26 mouse cellular contexts compared by ENCODE assay signal in genomic region chr12:25272114-25272751, GRCm38 (mm10).
DNase-seq lines count a peak whose midpoint lies in the region; ATAC-seq and TF ChIP-seq lines count a peak whose summit lies in the region.
"Had no signal": no experiment of that assay in that cellular context is flagged by ENCODE, and none has a peak within 500 bp of the region (broad histone marks: within the 10 kb centered on the region; RNA-seq: fewer than 3 reads in every experiment).

No protein-coding gene starts in this region.

- no peak overlapping the region for H3K4me2 ChIP-seq in hindbrain, embryonic 15.5 days
- no peak overlapping the region for H3K4me2 ChIP-seq in hindbrain, embryonic 14.5 days (replicated peaks)
- no peak overlapping the region for H3K4me2 ChIP-seq in liver, postnatal 0 days (ENCODE audit: low read depth, low read length)
- no peak overlapping the region for H3K4me2 ChIP-seq in liver, embryonic 12.5 days
- no peak overlapping the region for H3K4me2 ChIP-seq in intestine, embryonic 14.5 days (ENCODE audit: low read length)
- H3K4me2 ChIP-seq: embryonic facial prominence, embryonic 13.5 days; heart, embryonic 11.5 days; liver, embryonic 11.5 days; lung, embryonic 14.5 days had no signal

- H3K9me3 ChIP-seq in hindbrain, embryonic 15.5 days: no peaks in the 10 kb centered on the region
- no peaks in the 10 kb centered on the region for H3K9me3 ChIP-seq in hindbrain, embryonic 14.5 days (ENCODE audit: control insufficient read depth, low read length)
- H3K9me3 ChIP-seq in liver, postnatal 0 days (ENCODE audit: low read length): no peaks in the 10 kb centered on the region
- H3K9me3 ChIP-seq in liver, embryonic 12.5 days (replicated peaks): no peaks in the 10 kb centered on the region
- H3K9me3 ChIP-seq in intestine, embryonic 14.5 days (ENCODE audit: control insufficient read depth, low read length): no peaks in the 10 kb centered on the region
- H3K9me3 ChIP-seq: embryonic facial prominence, embryonic 13.5 days; midbrain, embryonic 10.5 days had no signal

- H3K4me3 ChIP-seq in hindbrain, embryonic 15.5 days: no peak overlapping the region
- no peak overlapping the region for H3K4me3 ChIP-seq in hindbrain, embryonic 14.5 days (replicated peaks; ENCODE audit: low read length)
- H3K4me3 ChIP-seq in liver, postnatal 0 days (ENCODE audit: low read depth, low read length): no peak overlapping the region
- H3K4me3 ChIP-seq in liver, embryonic 12.5 days: no peak overlapping the region
- H3K4me3 ChIP-seq in intestine, embryonic 14.5 days (ENCODE audit: low read depth, low read length): no peak overlapping the region
- H3K4me3 ChIP-seq: embryonic facial prominence, embryonic 13.5 days; left cerebral cortex, adult 2 months; midbrain, embryonic 10.5 days had no signal

- no peaks in the 10 kb centered on the region for H3K36me3 ChIP-seq in hindbrain, embryonic 15.5 days
- H3K36me3 ChIP-seq in hindbrain, embryonic 14.5 days (replicated peaks; ENCODE audit: control insufficient read depth, insufficient read depth): no peaks in the 10 kb centered on the region
- H3K36me3 ChIP-seq in liver, postnatal 0 days (replicated peaks; ENCODE audit: insufficient read depth, low read length): no peaks in the 10 kb centered on the region
- H3K36me3 ChIP-seq in liver, embryonic 12.5 days: no peaks in the 10 kb centered on the region
- H3K36me3 ChIP-seq in intestine, embryonic 14.5 days (ENCODE audit: control insufficient read depth, insufficient read depth, low read length): no peaks in the 10 kb centered on the region
- H3K36me3 ChIP-seq: embryonic facial prominence, embryonic 13.5 days; midbrain, embryonic 10.5 days had no signal

- TF ChIP-seq EP300 in liver, postnatal 0 days (IDR thresholded peaks at IDR 0.05; ENCODE audit: low read depth): no peak

- 34% methylated on average over 6 of the region's 6 CpGs for WGBS in hindbrain, embryonic 15.5 days
- WGBS in hindbrain, embryonic 14.5 days: 27% methylated on average over 6 of the region's 6 CpGs
- WGBS in liver, postnatal 0 days (ENCODE audit: insufficient replicate concordance): 48% methylated on average over 6 of the region's 6 CpGs
- 52% methylated on average over 6 of the region's 6 CpGs for whole genome bisulfite sequencing in liver, embryonic 12.5 days (ENCODE audit: insufficient replicate concordance)
- 26% methylated on average over 6 of the region's 6 CpGs for WGBS in intestine, embryonic 14.5 days

- DNase-seq in hindbrain, embryonic 14.5 days (ENCODE audit: low spot score): no peak
- no peak for DNase-seq in liver, postnatal 0 days
- peak; percentile 56 for DNase-seq in intestine, embryonic 14.5 days (ENCODE audit: low spot score)
- peak; percentile 50 for DNase-seq in mesoderm, embryonic 11.5 days (ENCODE audit: low read depth, low spot score)
- DNase-seq in layer of hippocampus, postnatal 36 days: no peak
- DNase-seq in spleen, adult 18-20 months: no peak
- DNase-seq: adrenal gland, postnatal 14 days; cerebellum, adult 11-12 months; cerebellum, postnatal 14 days; forebrain, postnatal 0 days; gastrocnemius, postnatal 36 days; heart, postnatal 10 days; kidney, adult 9 months; left cerebral cortex, postnatal 4 days; lung, embryonic 14.5 days; lung, postnatal 4 days; right cerebral cortex, postnatal 4 days; thymus, adult 18-20 months had no signal

- H3K27me3 ChIP-seq in hindbrain, embryonic 15.5 days: no peaks in the 10 kb centered on the region
- H3K27me3 ChIP-seq in hindbrain, embryonic 14.5 days (ENCODE audit: control insufficient read depth, insufficient read depth, low read length): no peaks in the 10 kb centered on the region
- no peaks in the 10 kb centered on the region for H3K27me3 ChIP-seq in liver, postnatal 0 days (ENCODE audit: insufficient read depth, low read length)
- peaks cover 6% of the 10 kb centered on the region; the same call in 1 of the 2 replicates for H3K27me3 ChIP-seq in liver, embryonic 12.5 days (replicated peaks)
- no peaks in the 10 kb centered on the region for H3K27me3 ChIP-seq in intestine, embryonic 14.5 days (replicated peaks; ENCODE audit: control insufficient read depth, insufficient read depth, low read length)
- H3K27me3 ChIP-seq: Patski had no signal

- TF ChIP-seq CTCF in liver, postnatal 0 days (IDR thresholded peaks at IDR 0.05; ENCODE audit: low read depth): no peak

- no peak overlapping the region for H3K9ac ChIP-seq in hindbrain, embryonic 15.5 days
- H3K9ac ChIP-seq in hindbrain, embryonic 14.5 days: no peak overlapping the region
- peak overlapping the region; percentile 21; the same call in 1 of the 2 replicates for H3K9ac ChIP-seq in liver, postnatal 0 days (replicated peaks)
- no peak overlapping the region for H3K9ac ChIP-seq in liver, embryonic 12.5 days
- H3K9ac ChIP-seq in intestine, embryonic 14.5 days (ENCODE audit: low read length): no peak overlapping the region
- H3K9ac ChIP-seq: embryonic facial prominence, embryonic 13.5 days; forebrain, postnatal 0 days; lung, embryonic 14.5 days had no signal

- peaks cover 8% of the 10 kb centered on the region; the same call in 1 of the 2 replicates for H3K4me1 ChIP-seq in hindbrain, embryonic 15.5 days (replicated peaks)
- H3K4me1 ChIP-seq in hindbrain, embryonic 14.5 days (replicated peaks; ENCODE audit: control insufficient read depth, insufficient read depth, low read length): 0 out of 2 replicates have a peak, but pooled peaks cover 8% of the 10 kb centered on the region
- peaks cover 14% of the 10 kb centered on the region for H3K4me1 ChIP-seq in liver, postnatal 0 days (ENCODE audit: insufficient read depth)
- peaks cover 16% of the 10 kb centered on the region for H3K4me1 ChIP-seq in liver, embryonic 12.5 days
- peaks cover 5% of the 10 kb centered on the region; the same call in 1 of the 2 replicates for H3K4me1 ChIP-seq in intestine, embryonic 14.5 days (replicated peaks; ENCODE audit: control insufficient read depth, insufficient read depth, low read length)

- H3K27ac ChIP-seq in hindbrain, embryonic 15.5 days (replicated peaks): no peak overlapping the region
- H3K27ac ChIP-seq in hindbrain, embryonic 14.5 days: no peak overlapping the region
- H3K27ac ChIP-seq in liver, postnatal 0 days (ENCODE audit: low read depth): no peak overlapping the region
- no peak overlapping the region for H3K27ac ChIP-seq in liver, embryonic 12.5 days
- no peak overlapping the region for H3K27ac ChIP-seq in intestine, embryonic 14.5 days (ENCODE audit: low read depth)
- H3K27ac ChIP-seq: embryonic facial prominence, embryonic 13.5 days; left cerebral cortex, adult 2 months; midbrain, embryonic 10.5 days had no signal

- ATAC-seq in hindbrain, embryonic 15.5 days (ENCODE audit: low FRiP score, low read depth): peak; percentile 54; the same call in 1 of the 2 replicates
- ATAC-seq in hindbrain, embryonic 14.5 days (ENCODE audit: low FRiP score): no peak
- ATAC-seq in liver, postnatal 0 days: no peak
- no peak for ATAC-seq in liver, embryonic 12.5 days
- peak; percentile 50; the same call in 1 of the 2 replicates for ATAC-seq in intestine, embryonic 14.5 days (replicated peaks; ENCODE audit: low FRiP score, low TSS enrichment, low read depth)
- ATAC-seq: forebrain, postnatal 0 days; Patski had no signal

Comparison
In these comparisons a context has a peak if more than half of its experiments do, and no peak if none do; other contexts are left out.
1. ATAC-seq: peak in hindbrain, embryonic 15.5 days (single experiment) and intestine, embryonic 14.5 days (single experiment); none in hindbrain, embryonic 14.5 days (single experiment), liver, postnatal 0 days (single experiment) and liver, embryonic 12.5 days (single experiment).
2. DNase-seq: peak in intestine, embryonic 14.5 days (single experiment) and mesoderm, embryonic 11.5 days (single experiment); none in hindbrain, embryonic 14.5 days (single experiment), liver, postnatal 0 days (single experiment), layer of hippocampus, postnatal 36 days (0 of 2) and spleen, adult 18-20 months (0 of 2).